Mouse (Mus musculus) cerebellum, adult 11 months (tissue): ENCODE measurements around the gene Parvg.

Experiments used
- DNase-seq: peaks from one replicate; pipeline ENCODE4 v3.0.0; 2022

The Parvg gene

GRCm38 (mm10) chr15:84310271-84310670 is 13.6 kb upstream of the Parvg start:
- DNase-seq: peak; percentile 39

DNA sequence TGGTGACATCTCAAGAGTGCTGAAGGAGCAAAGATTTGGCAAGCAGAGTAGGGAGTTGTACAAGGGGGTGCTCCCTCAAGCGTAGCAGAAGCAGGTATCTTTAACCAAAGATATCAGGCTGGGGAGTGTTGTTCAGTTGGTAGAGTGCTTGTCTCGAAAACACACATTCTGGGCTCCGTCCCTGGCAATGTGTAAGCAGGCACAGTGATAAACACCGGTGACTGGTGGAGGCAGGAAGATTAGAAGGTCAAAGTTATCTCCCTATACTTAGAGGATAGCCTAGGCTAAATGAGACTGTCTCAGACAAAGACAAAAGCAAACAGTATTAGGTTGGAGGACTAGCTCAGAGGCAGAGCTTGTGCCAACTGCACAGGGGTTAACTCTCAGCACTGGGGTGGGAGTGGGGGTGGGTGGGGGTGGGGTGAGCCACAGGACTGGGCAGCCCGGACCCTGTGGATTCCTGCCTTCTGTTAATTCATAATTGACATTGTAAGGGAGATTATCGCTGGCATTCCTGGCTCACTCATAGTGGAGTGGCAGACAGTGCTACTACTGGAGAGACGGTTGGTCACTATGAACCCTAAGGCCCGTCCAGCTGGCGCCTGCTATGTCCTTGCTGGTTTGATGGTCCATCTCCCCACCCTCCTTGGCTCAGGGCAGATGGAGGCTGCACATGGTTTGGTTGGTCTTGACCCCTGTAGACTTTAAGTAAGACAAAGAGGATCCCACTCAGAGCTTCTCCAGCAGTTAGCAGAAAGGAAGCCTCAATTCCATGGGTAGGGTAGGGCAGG is 12.3 kb upstream of the Parvg start:
- DNase-seq: no peak

GRCm38 (mm10) chr15:84312878-84313565 is 10.8 kb upstream of the Parvg start:
- no peak for DNase-seq

- no peak for DNase-seq
Observed at GRCm38 (mm10) chr15:84313566-84313878, 10.3 kb upstream of the Parvg start.

GRCm38 (mm10) chr15:84314420-84315080 is 9.3 kb upstream of the Parvg start:
- DNase-seq: no peak

DNA sequence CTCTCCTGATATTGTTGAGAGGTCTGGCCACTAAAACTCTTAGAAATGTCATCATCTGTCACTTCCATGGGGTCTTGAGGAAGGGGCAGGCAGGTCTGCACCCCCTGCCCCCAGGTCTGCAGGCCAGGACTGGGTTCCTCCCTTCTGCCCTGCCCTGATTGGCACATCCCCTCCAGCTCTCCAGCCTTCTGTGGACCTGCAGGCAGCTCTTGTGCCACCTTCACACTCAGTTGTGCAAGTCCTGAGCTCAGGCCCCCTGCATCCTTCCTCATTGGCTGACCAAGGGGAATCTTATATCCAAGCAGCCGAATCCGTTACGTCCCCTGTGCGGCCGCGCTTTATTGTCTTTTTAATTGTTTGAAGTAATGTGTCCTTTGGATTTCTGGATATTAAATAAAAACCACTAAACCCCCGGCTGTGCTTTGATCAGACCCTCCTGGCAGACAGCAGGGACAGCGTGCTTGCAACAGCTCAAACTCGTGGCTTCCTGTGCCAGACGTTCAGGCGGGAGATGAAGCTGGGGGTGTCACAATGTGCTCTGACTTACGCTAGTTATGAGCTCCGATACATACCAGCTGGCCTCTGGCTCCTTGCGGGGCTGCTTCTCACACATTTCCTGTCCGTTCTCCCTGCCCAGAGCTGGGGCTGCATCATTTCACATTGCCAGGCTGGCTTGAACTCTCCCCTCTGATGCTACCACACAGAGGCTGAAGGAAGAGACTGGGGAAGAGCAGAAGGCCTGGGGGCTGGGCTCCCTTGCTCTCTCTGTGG is 8.4 kb upstream of the Parvg start:
- DNase-seq: no peak

DNA sequence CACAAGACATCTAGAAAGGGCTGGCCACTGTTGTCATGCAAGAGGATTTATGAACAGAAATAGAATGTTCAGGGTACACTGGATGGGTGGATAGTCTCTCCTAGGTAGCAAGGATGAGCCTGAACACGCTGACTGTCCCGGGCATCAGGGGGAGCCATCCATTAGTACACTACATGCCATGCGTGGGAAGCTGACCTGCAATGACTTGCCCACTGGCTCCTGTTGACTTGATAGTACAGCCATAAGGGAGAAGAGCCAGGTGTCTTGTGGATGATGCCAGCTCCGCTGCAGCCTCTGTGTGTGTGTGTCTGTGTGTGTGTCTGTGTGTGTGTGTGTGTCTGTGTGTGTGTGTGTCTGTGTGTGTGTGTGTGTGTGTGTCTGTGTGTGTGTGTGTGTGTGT is 4.4 kb upstream of the Parvg start:
- DNase-seq: no peak

- DNase-seq: no peak
Observed at GRCm38 (mm10) chr15:84321544-84322174, 2.2 kb upstream of the Parvg start.

GRCm38 (mm10) chr15:84324870-84325553 is 1.2 kb downstream of the Parvg start:
- DNase-seq: no peak

- DNase-seq: no peak
Observed at GRCm38 (mm10) chr15:84325736-84326135, 1.9 kb downstream of the Parvg start.

DNA sequence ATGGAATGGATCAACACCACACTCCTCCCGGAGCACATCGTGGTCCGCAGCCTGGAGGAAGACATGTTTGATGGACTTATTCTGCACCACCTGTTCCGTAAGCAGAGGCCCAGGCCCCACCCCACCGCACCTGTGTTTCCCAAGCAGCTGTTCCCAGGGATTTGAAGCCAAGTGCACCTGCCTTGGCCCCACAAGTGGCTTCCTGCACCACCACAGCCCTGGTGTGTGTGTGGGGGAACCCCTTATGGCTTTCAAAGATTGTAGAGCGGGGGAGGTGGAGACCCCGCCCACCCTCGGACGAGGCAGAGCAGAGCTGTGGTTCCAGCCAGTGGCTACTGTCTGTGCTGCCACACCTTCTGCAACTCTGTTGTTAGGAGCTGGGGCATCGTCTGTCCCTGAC is 5.0 kb downstream of the Parvg start:
- DNase-seq: no peak

DNA sequence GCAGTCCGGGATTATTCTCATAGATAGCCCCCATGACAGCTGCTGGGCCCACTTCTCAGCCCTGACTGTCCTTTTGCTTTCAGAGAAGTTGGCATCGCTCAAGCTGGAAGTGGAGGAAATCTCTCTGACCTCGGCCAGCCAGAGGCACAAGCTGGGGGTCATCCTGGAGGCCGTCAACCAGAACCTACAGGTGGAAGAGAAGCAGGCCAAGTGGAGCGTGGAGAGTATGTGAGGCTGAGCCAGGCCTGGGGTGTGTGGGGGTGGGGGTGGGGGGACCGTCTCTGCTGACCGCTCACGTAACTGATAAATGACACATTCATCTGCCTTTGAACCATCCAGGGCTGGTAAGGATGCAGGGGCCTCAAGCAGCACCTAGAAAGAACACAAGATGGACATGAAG is 6.1 kb downstream of the Parvg start:
- no peak for DNase-seq

DNA sequence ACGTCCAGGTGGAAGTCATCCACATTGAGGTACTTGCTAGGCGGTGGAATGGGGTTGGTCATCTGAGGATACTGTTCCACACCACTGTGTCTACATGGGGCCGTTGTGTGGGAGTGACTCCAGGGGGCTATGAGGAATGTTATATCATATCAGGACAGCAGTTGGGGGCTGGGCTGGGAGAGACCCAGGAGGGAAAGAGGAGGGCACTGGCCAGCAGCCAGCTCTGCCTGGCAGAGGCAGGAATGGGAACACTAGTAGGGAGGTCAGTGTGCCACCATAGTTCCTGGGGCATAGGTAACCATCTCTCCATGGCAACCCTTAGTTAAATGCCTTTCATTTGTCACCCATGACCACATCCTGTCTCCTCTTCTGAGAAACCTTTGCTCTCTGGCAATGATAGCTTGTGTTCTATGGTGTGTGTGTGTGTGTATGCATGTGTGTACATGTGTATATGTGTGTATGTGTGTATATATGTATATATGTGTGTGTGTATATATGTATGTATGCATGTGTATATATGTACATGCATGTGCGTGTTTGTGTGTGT is 7.3 kb downstream of the Parvg start:
- DNase-seq: no peak

DNA sequence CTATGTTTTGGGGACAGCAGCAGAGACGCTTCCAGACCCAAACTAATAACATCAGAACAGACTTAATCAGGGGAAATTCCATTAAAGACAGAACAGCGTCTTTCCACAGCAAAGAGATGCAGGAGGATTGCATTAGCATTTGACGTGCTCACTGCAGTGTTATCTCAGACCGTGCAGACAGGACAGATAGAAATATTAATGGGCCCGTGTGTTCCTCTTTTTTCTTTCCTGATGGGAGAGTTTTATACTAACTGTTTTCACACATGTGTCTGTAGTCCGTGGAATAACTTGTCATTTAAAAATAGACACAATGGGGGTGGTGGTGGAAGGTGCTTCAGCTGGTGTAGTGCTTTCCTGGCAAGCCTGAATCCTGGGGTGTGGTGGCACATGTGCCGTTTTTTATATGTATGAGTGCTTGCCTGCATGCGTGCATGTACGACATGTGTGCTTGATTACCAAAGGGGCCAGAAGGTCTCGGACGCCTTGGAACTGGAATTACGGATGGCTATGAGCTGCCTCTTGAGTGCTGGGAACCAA is 12.5 kb downstream of the Parvg start:
- no peak for DNase-seq

DNA sequence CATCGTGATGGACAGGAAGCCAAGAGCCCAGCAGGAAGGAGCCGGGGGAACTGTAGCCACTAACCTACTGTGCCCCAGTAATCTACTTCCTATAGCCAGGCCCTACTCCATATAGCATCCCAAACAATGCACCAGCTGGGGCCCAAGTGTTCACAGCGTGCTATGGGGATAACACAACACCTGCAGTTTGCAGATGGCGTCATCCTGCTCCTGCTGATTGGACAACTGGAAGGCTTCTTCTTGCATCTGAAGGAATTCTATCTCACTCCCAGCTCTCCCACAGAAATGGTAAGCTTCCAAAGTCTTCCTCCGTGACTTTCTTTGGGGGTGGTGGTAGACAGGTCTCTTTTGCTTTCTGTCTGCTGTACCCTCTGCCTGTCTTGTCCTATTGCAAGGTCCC is 13.8 kb downstream of the Parvg start:
- no peak for DNase-seq

DNA sequence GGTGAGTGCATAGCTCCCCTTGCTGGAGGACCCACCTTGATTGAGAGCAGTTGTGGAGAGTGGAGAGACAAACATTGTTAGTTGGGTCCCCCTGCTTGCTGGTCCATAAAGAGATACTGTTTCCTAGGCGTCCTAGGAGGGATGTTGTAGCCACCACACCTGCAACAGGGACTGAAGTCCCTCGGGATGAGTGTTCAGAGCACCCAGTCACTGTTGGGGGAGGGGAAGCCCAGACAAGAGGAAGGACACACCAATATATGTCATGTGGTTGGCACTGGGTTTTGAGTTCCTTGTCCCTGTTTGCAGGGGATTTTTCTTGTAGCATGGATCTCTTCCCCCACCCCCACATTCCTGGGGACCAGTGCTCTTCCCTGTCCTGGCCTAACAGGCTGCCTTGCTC is 17.1 kb downstream of the Parvg start:
- no peak for DNase-seq

- DNase-seq: no peak
Observed at GRCm38 (mm10) chr15:84348769-84349168, 24.9 kb downstream of the Parvg start.

- DNase-seq: no peak
Observed at GRCm38 (mm10) chr15:84349915-84350738, 26.3 kb downstream of the Parvg start.

GRCm38 (mm10) chr15:84351342-84351741 is 27.5 kb downstream of the Parvg start:
- DNase-seq: no peak

DNA sequence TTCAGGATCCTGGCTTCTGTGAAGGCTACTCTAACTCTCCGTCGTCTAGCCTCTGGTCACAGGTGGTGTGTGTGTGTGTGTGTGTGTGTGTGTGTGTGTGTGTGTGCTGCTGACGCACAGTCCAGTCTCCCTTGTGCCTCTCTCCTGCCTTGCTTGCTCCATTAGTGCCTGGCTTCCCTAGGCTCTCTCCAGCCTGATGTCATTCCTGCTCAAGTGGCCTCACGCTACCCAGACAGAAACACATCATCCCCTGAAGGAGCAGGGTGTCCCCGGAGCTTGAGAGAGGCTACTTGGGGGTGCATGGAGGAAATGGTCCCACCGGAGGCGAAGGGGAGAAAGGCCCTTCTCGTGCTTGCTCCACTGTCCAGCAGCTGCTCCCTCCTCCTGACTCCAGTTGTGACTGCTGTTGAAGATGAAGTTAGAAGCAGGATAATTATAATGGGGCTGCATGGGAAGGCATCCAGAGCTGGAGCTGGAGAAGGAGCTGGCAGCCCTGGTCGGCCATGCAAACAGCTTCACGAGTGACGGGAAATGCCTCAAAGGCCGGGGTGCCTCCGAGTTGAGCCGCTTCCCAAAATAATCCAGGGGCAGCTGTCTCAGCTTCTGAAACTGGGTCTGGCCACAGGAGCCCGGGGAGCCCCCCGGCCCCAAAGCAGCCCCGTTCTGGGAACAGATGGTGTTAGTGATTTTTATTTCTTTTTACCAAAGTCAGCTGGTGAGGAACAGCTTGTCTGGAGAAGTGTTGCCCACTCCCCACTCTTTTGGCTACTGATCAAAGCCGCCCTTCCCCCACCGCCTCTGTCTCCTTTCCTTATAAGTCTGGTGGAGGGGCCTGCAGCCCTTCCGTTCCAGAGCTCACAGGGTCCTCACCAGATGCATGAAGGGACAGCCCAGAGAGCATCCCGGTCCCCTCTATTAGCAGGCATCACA is 28.4 kb downstream of the Parvg start:
- no peak for DNase-seq
